Mouse (Mus musculus) liver, embryonic 12.5 days (tissue): ENCODE results near the gene Snx9. TPM values are rescaled to one million over a fixed set of nuclear protein-coding genes. Genes with fewer than 3 reads are reported as not detected.
A peak's percentile ranks its signal among the peaks of the same experiment; 100 is the strongest.

Experiments used
- ATAC-seq: fragments of 200-750 bp; cut with Nextera tagmentation; 2 replicates; pipeline ENCODE4 v1.8.0; 2017; ENCODE audit warnings: moderate number of reproducible peaks, mild to moderate bottlenecking, moderate library complexity
- H3K27ac ChIP-seq: fragments of 300-500 bp; sonication (generic); 2 replicates; pipeline ENCODE4 v1.5.1; 2016; ENCODE audit warnings: mild to moderate bottlenecking
- H3K27me3 ChIP-seq: fragments of 300-500 bp; sonication (generic); replicated peaks from 2 replicates; pipeline ENCODE4 v1.6.1; 2016; ENCODE audit warnings: mild to moderate bottlenecking, moderate library complexity
- H3K36me3 ChIP-seq: fragments of 300-500 bp; sonication (generic); 2 replicates; pipeline ENCODE4 v1.6.1; 2016; ENCODE audit warnings: mild to moderate bottlenecking, moderate library complexity
- H3K4me1 ChIP-seq: fragments of 300-500 bp; sonication (generic); 2 replicates; pipeline ENCODE4 v1.6.1; 2016
- H3K4me2 ChIP-seq: fragments of 300-500 bp; sonication (generic); 2 replicates; pipeline ENCODE4 v1.6.1; 2016; ENCODE audit warnings: mild to moderate bottlenecking, moderate library complexity
- H3K4me3 ChIP-seq: fragments of 300-500 bp; sonication (generic); 2 replicates; pipeline ENCODE4 v1.5.1; 2016; ENCODE audit warnings: mild to moderate bottlenecking, moderate library complexity
- H3K9ac ChIP-seq: fragments of 300-500 bp; sonication (generic); 2 replicates; pipeline ENCODE4 v1.6.1; 2016; ENCODE audit warnings: mild to moderate bottlenecking, moderate library complexity
- H3K9me3 ChIP-seq: fragments of 300-500 bp; sonication (generic); replicated peaks from 2 replicates; pipeline ENCODE4 v1.6.1; 2016; ENCODE audit warnings: mild to moderate bottlenecking, moderate library complexity
- WGBS: fragments of 180-500 bp; shearing (Covaris S2); methylation state at CpG from one replicate; pipeline ENCODE4 v1.1.7; 2016; ENCODE audit not compliant: insufficient replicate concordance; 5-methylcytosine and 5-hydroxymethylcytosine counted together
- polyA plus RNA-seq: library from polyadenylated mRNA; unstranded; fragments of >200 nt; fragmentation: Nextera tagmentation; extraction: Ambion mirVana; gene quantifications from 2 replicates; pipeline ENCODE4 v1.2.1, GENCODE M21; 2016

Gene Snx9
- polyA plus RNA-seq, 1 experiment from 2014 or later = 22.7 TPM

GRCm38 (mm10) chr17:5965084-5965781 lies 124.1 kb downstream of the Snx9 start:
- Histone ChIP-seq H3K4me1 (peaks cover 6% of the 10 kb centered on the region; the same call in 1 of the 2 replicates), H3K4me2 (no peak overlapping the region), H3K4me3 (no peak overlapping the region), H3K9me3 (no peaks in the 10 kb centered on the region), H3K27me3 (no peaks in the 10 kb centered on the region; the same call in 1 of the 2 replicates), H3K9ac (no peak overlapping the region), H3K36me3 (no peaks in the 10 kb centered on the region), H3K27ac (peak overlapping the region; percentile 47; the same call in 1 of the 2 replicates)
- WGBS = 60% methylated on average over 9 of the region's 9 CpGs
- peak; percentile 61 for ATAC-seq

- Histone ChIP-seq H3K36me3 (no peaks in the 10 kb centered on the region), H3K4me3 (no peak overlapping the region), H3K4me1 (peaks cover 6% of the 10 kb centered on the region; the same call in 1 of the 2 replicates), H3K9ac (no peak overlapping the region), H3K9me3 (no peaks in the 10 kb centered on the region), H3K4me2 (no peak overlapping the region), H3K27ac (no peak overlapping the region), H3K27me3 (no peaks in the 10 kb centered on the region; the same call in 1 of the 2 replicates)
- no peak for ATAC-seq
- WGBS = 62% methylated on average over 5 of the region's 5 CpGs
Measured at GRCm38 (mm10) chr17:5966706-5967105, 125.6 kb downstream of the Snx9 start.

GRCm38 (mm10) chr17:5968562-5968961 lies 127.4 kb downstream of the Snx9 start:
- Histone ChIP-seq H3K4me2 (no peak overlapping the region), H3K36me3 (no peaks in the 10 kb centered on the region), H3K4me1 (peaks cover 6% of the 10 kb centered on the region; the same call in 1 of the 2 replicates), H3K9me3 (no peaks in the 10 kb centered on the region), H3K27ac (no peak overlapping the region), H3K27me3 (no peaks in the 10 kb centered on the region; the same call in 1 of the 2 replicates), H3K4me3 (no peak overlapping the region), H3K9ac (no peak overlapping the region)
- WGBS = 47% methylated on average over 6 of the region's 6 CpGs
- no peak for ATAC-seq

- H3K9me3 ChIP-seq = no peaks in the 10 kb centered on the region
- peaks cover 6% of the 10 kb centered on the region; the same call in 1 of the 2 replicates for H3K4me1 ChIP-seq
- H3K27me3 ChIP-seq = no peaks in the 10 kb centered on the region; the same call in 1 of the 2 replicates
- H3K27ac ChIP-seq = no peak overlapping the region
- WGBS = 71% methylated on average over 3 of the region's 3 CpGs
- no peak overlapping the region for H3K4me3 ChIP-seq
- H3K9ac ChIP-seq = no peak overlapping the region
- ATAC-seq = no peak
- H3K36me3 ChIP-seq = no peaks in the 10 kb centered on the region
- H3K4me2 ChIP-seq = no peak overlapping the region
Measured at GRCm38 (mm10) chr17:5969246-5969645, 128.1 kb downstream of the Snx9 start.

GRCm38 (mm10) chr17:5970298-5970821 lies 129.2 kb downstream of the Snx9 start:
- Histone ChIP-seq H3K27me3 (peaks cover 4% of the 10 kb centered on the region), H3K9ac (no peak overlapping the region), H3K4me1 (peaks cover 10% of the 10 kb centered on the region), H3K9me3 (no peaks in the 10 kb centered on the region), H3K4me2 (no peak overlapping the region), H3K4me3 (no peak overlapping the region), H3K27ac (no peak overlapping the region), H3K36me3 (no peaks in the 10 kb centered on the region)
- 63% methylated on average over 5 of the region's 5 CpGs for WGBS
- ATAC-seq = no peak

- no peak overlapping the region for H3K9ac ChIP-seq
- no peak overlapping the region for H3K4me2 ChIP-seq
- WGBS = 59% methylated on average over 8 of the region's 8 CpGs
- no peaks in the 10 kb centered on the region for H3K36me3 ChIP-seq
- H3K4me1 ChIP-seq = peaks cover 41% of the 10 kb centered on the region
- no peak overlapping the region for H3K4me3 ChIP-seq
- H3K27me3 ChIP-seq = peaks cover 36% of the 10 kb centered on the region
- ATAC-seq = no peak
- H3K27ac ChIP-seq = no peak overlapping the region
- H3K9me3 ChIP-seq = no peaks in the 10 kb centered on the region
Measured at GRCm38 (mm10) chr17:5973536-5973935, 132.4 kb downstream of the Snx9 start.

- ATAC-seq = 0 out of 2 replicates have a peak, but pooled peaks have one; percentile 27
- Histone ChIP-seq H3K9ac (no peak overlapping the region), H3K4me3 (no peak overlapping the region), H3K36me3 (no peaks in the 10 kb centered on the region), H3K27ac (peak overlapping the region; percentile 57), H3K4me2 (peak overlapping the region; percentile 34), H3K27me3 (peaks cover 47% of the 10 kb centered on the region), H3K9me3 (no peaks in the 10 kb centered on the region), H3K4me1 (peaks cover 37% of the 10 kb centered on the region)
- 17% methylated on average over 23 of the region's 23 CpGs for WGBS
Measured at GRCm38 (mm10) chr17:5975099-5975977, 134.2 kb downstream of the Snx9 start.

GRCm38 (mm10) chr17:5976221-5977055 lies 135.3 kb downstream of the Snx9 start:
- Histone ChIP-seq H3K27ac (peak overlapping the region; percentile 58), H3K4me1 (peaks cover 37% of the 10 kb centered on the region), H3K9me3 (no peaks in the 10 kb centered on the region), H3K36me3 (no peaks in the 10 kb centered on the region), H3K9ac (no peak overlapping the region), H3K4me2 (0 out of 2 replicates have a peak overlapping the region, but pooled peaks have one; percentile 34), H3K4me3 (no peak overlapping the region), H3K27me3 (peaks cover 47% of the 10 kb centered on the region)
- WGBS = 55% methylated on average over 20 of the region's 20 CpGs
- peak; percentile 52 for ATAC-seq

GRCm38 (mm10) chr17:5977056-5977920 lies 136.2 kb downstream of the Snx9 start:
- Histone ChIP-seq H3K4me3 (no peak overlapping the region), H3K9ac (no peak overlapping the region), H3K9me3 (no peaks in the 10 kb centered on the region), H3K27me3 (peaks cover 47% of the 10 kb centered on the region), H3K4me2 (no peak overlapping the region), H3K4me1 (peaks cover 37% of the 10 kb centered on the region), H3K27ac (peak overlapping the region; percentile 58), H3K36me3 (no peaks in the 10 kb centered on the region)
- ATAC-seq = peak; percentile 30; the same call in 1 of the 2 replicates
- 23% methylated on average over 16 of the region's 16 CpGs for WGBS

GRCm38 (mm10) chr17:5977921-5978504 lies 136.9 kb downstream of the Snx9 start:
- H3K9me3 ChIP-seq = no peaks in the 10 kb centered on the region
- WGBS = 44% methylated on average over 8 of the region's 8 CpGs
- no peak overlapping the region for H3K4me3 ChIP-seq
- H3K9ac ChIP-seq = no peak overlapping the region
- peaks cover 47% of the 10 kb centered on the region for H3K27me3 ChIP-seq
- H3K27ac ChIP-seq = no peak overlapping the region
- H3K36me3 ChIP-seq = no peaks in the 10 kb centered on the region
- no peak for ATAC-seq
- H3K4me2 ChIP-seq = no peak overlapping the region
- peaks cover 37% of the 10 kb centered on the region for H3K4me1 ChIP-seq
